Mouse (Mus musculus): Measurements from ENCODE around the gene Gm9040.
"Not testable (repeated sequence)": the region's sequence is repeated elsewhere in the genome, so short reads cannot be mapped to it uniquely, and the experiment has no call there.

GRCm38 (mm10) chr10:118326869-118327268 is at the start of gene Gm9040:
- not testable (repeated sequence) for TF ChIP-seq JUND (conservative IDR thresholded peaks at IDR 0.05; ENCODE audit: low read depth, low read length); CTCF (conservative IDR thresholded peaks at IDR 0.05 in 1 of 2, IDR thresholded peaks at IDR 0.05 in 1 of 2; ENCODE audit: low read depth in 2 of 2, low read length in 2 of 2); TCF12 (IDR thresholded peaks at IDR 0.05; ENCODE audit: low read depth, low read length); BHLHE40 (IDR thresholded peaks at IDR 0.05; ENCODE audit: low read depth, low read length); EP300 (IDR thresholded peaks at IDR 0.05; ENCODE audit: low read length); USF1 (IDR thresholded peaks at IDR 0.05; ENCODE audit: low read depth, low read length); ELF1 (IDR thresholded peaks at IDR 0.05; ENCODE audit: low read depth, low read length); TBP (conservative IDR thresholded peaks at IDR 0.05; ENCODE audit: low read depth, low read length); POLR2AphosphoS2 (IDR thresholded peaks at IDR 0.05; ENCODE audit: low read depth, low read length); POLR2A (IDR thresholded peaks at IDR 0.05; ENCODE audit: low read depth, low read length); MYC (IDR thresholded peaks at IDR 0.05; ENCODE audit: low read depth, low read length); ZNF384 (IDR thresholded peaks at IDR 0.05; ENCODE audit: low read depth, low read length); KAT2A (IDR thresholded peaks at IDR 0.05; ENCODE audit: insufficient replicate concordance, low read length)
